ENCODE assay signal across 10 mouse cellular contexts in genomic region chr2:94772801-94773200, GRCm38 (mm10).
"Had no signal": no experiment of that assay in that cellular context is flagged by ENCODE, and none has a peak within 500 bp of the region (broad histone marks: within the 10 kb centered on the region; RNA-seq: fewer than 3 reads in every experiment).

No protein-coding gene starts in this region.

- H3K9ac ChIP-seq: kidney, embryonic 15.5 days; limb, embryonic 15.5 days; liver, embryonic 12.5 days; midbrain, embryonic 13.5 days; neural tube, embryonic 12.5 days had no signal

- H3K36me3 ChIP-seq: kidney, embryonic 15.5 days; limb, embryonic 15.5 days; liver, embryonic 12.5 days; midbrain, embryonic 13.5 days; neural tube, embryonic 12.5 days had no signal

- H3K4me1 ChIP-seq: kidney, embryonic 15.5 days; limb, embryonic 15.5 days; liver, embryonic 12.5 days had no signal

- H3K27ac ChIP-seq: kidney, embryonic 15.5 days; limb, embryonic 15.5 days; liver, embryonic 12.5 days; midbrain, embryonic 13.5 days; neural tube, embryonic 12.5 days had no signal

- H3K9me3 ChIP-seq: kidney, embryonic 15.5 days; limb, embryonic 15.5 days; midbrain, embryonic 13.5 days; neural tube, embryonic 12.5 days had no signal

- ATAC-seq: liver, embryonic 12.5 days had no signal

- H3K4me3 ChIP-seq: kidney, embryonic 15.5 days; limb, embryonic 15.5 days; liver, embryonic 12.5 days; midbrain, embryonic 13.5 days; neural tube, embryonic 12.5 days had no signal

- H3K4me2 ChIP-seq: kidney, embryonic 15.5 days; limb, embryonic 15.5 days; liver, embryonic 12.5 days; midbrain, embryonic 13.5 days; neural tube, embryonic 12.5 days had no signal

- H3K27me3 ChIP-seq: kidney, embryonic 15.5 days; limb, embryonic 15.5 days; liver, embryonic 12.5 days; midbrain, embryonic 13.5 days; neural tube, embryonic 12.5 days had no signal

- DNase-seq: kidney, adult 2 months; kidney, postnatal 14 days; layer of hippocampus, postnatal 36 days; lung, postnatal 10 days; thymus, postnatal 4 days had no signal
